Mouse (Mus musculus) heart, embryonic 14.5 days (tissue): ENCODE data around the gene Spcs3. TPM values are rescaled to one million over a fixed set of nuclear protein-coding genes. Genes with fewer than 3 reads are reported as not detected.

Experiments
- ATAC-seq: fragments of 200-750 bp; cut with Nextera tagmentation; 2 replicates; pipeline ENCODE4 v1.8.0; 2017; ENCODE audit warnings: low read depth, moderate TSS enrichment; ENCODE audit not compliant: insufficient number of reproducible peaks, insufficient read depth, low FRiP score
- H3K27ac ChIP-seq, 2 experiments: fragments of 200-500 bp in 1 of 2; fragments of 300-500 bp in 1 of 2; sonication (generic) in 1 of 2; replicated peaks in 1 of 2; 2 replicates each; pipeline ENCODE4 v1.5.1; 2012 to 2014; ENCODE audit warnings: low read depth in 2 of 2, low read length in 2 of 2, control low read depth in 1 of 2, mild to moderate bottlenecking in 1 of 2, mixed read lengths in 1 of 2; ENCODE audit not compliant: control insufficient read depth in 1 of 2, insufficient read depth in 1 of 2
- H3K27me3 ChIP-seq: fragments of 300-500 bp; sonication (generic); 2 replicates; pipeline ENCODE4 v1.6.1; 2014; ENCODE audit warnings: mild to moderate bottlenecking, low read length, control low read depth; ENCODE audit not compliant: control insufficient read depth, insufficient read depth
- H3K36me3 ChIP-seq: fragments of 300-500 bp; sonication (generic); 2 replicates; pipeline ENCODE4 v1.6.1; 2014; ENCODE audit warnings: mild to moderate bottlenecking, control low read depth, low read length, mixed read lengths; ENCODE audit not compliant: control insufficient read depth, insufficient read depth
- H3K4me1 ChIP-seq, 2 experiments: fragments of 200-500 bp in 1 of 2; fragments of 300-500 bp in 1 of 2; sonication (generic) in 1 of 2; 2 replicates each; pipeline ENCODE4 v1.6.1; 2012 to 2014; ENCODE audit warnings: low read length in 2 of 2, control low read depth in 1 of 2, mixed read lengths in 1 of 2; ENCODE audit not compliant: control insufficient read depth in 2 of 2, insufficient read depth in 2 of 2
- H3K4me2 ChIP-seq: fragments of 300-500 bp; sonication (generic); 2 replicates; pipeline ENCODE4 v1.6.1; 2014; ENCODE audit warnings: mild to moderate bottlenecking, low read length
- H3K4me3 ChIP-seq, 2 experiments: fragments of 200-500 bp in 1 of 2; fragments of 300-500 bp in 1 of 2; sonication (generic) in 1 of 2; 2 replicates each; pipeline ENCODE4 v1.5.1; 2012 to 2014; ENCODE audit warnings: low read length in 2 of 2, mild to moderate bottlenecking in 2 of 2, control low read depth in 1 of 2, low read depth in 1 of 2, moderate library complexity in 1 of 2; ENCODE audit not compliant: control insufficient read depth in 1 of 2, insufficient read depth in 1 of 2
- H3K9ac ChIP-seq: fragments of 300-500 bp; sonication (generic); 2 replicates; pipeline ENCODE4 v1.6.1; 2014; ENCODE audit warnings: mild to moderate bottlenecking, low read length
- H3K9me3 ChIP-seq: fragments of 300-500 bp; sonication (generic); 2 replicates; pipeline ENCODE4 v1.6.1; 2016; ENCODE audit warnings: low read length, control low read depth; ENCODE audit not compliant: control insufficient read depth
- WGBS: fragments of 180-500 bp; shearing (Covaris S2); extraction: QIAGEN DNeasy Blood & Tissue Kit; methylation state at CpG from one replicate; pipeline ENCODE4 v1.1.7; 2014; 5-methylcytosine and 5-hydroxymethylcytosine counted together
- polyA plus RNA-seq: library from polyadenylated mRNA; unstranded; fragments of >200 nt; fragmentation: Nextera tagmentation; extraction: Ambion mirVana; gene quantifications from 2 replicates; pipeline ENCODE4 v1.2.1, GENCODE M21; 2014

The Spcs3 gene
- polyA plus RNA-seq, 1 experiment from 2014 or later = 61.5 TPM

DNA sequence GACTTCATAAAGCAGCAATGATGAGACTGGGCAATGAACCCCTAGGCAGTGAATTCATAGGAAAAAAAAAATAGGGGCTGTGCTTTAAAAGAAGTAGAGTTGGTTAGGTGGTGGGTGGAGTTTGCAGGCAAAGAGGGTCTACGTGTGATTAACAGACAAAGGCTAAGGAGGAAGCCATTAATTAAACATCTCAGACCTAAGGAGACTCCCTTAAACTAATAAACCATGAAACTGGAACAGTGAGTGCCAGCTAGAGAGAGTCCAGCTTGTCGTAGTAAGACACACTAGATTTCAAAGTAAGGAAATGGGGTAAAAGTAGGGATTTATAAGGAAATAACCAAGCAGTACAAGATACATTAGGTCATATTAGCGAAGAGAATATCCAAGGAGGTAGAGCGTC is 41.4 kb downstream of the Spcs3 start:
- Histone ChIP-seq H3K4me3 (no peak overlapping the region), H3K36me3 (no peaks in the 10 kb centered on the region), H3K4me1 (no peaks in the 10 kb centered on the region), H3K27me3 (no peaks in the 10 kb centered on the region), H3K27ac (no peak overlapping the region), H3K4me2 (no peak overlapping the region), H3K9ac (no peak overlapping the region), H3K9me3 (no peaks in the 10 kb centered on the region)
- 91% methylated on average over 4 of the region's 4 CpGs for WGBS
- ATAC-seq = no peak

GRCm38 (mm10) chr8:54486555-54487273 is 43.1 kb downstream of the Spcs3 start:
- H3K4me1 ChIP-seq = no peaks in the 10 kb centered on the region
- peak overlapping the region; percentile 16 to 49; a peak in 2 of 4 replicates for H3K27ac ChIP-seq
- no peaks in the 10 kb centered on the region for H3K27me3 ChIP-seq
- no peaks in the 10 kb centered on the region for H3K36me3 ChIP-seq
- H3K9me3 ChIP-seq = no peaks in the 10 kb centered on the region
- H3K9ac ChIP-seq = 0 out of 2 replicates have a peak overlapping the region, but pooled peaks have one; percentile 18
- H3K4me2 ChIP-seq = peak overlapping the region; percentile 54
- 36% methylated on average over 19 of the region's 19 CpGs for WGBS
- H3K4me3 ChIP-seq = peak overlapping the region; percentile 28 to 37
- ATAC-seq = no peak; the same call in 1 of the 2 replicates

Other genes starting within 250 kb of the Spcs3 start
- gene Asb5, start 418 bp downstream of the Spcs3 start, polyA plus RNA-seq = 5.8 and 6.9 TPM in 2 replicates
- gene Spata4, start 70.8 kb upstream of the Spcs3 start, polyA plus RNA-seq = not detected in 2 replicates